Mouse (Mus musculus) forebrain, embryonic 15.5 days (tissue): Measurements from ENCODE around the gene Gm7075. TPM values are rescaled to one million over a fixed set of nuclear protein-coding genes. Genes with fewer than 3 reads are reported as not detected.

Source experiments
- ATAC-seq: fragments of 200-750 bp; cut with Nextera tagmentation; replicated peaks from 2 replicates; pipeline ENCODE4 v1.8.0; 2017; ENCODE audit warnings: mild to moderate bottlenecking, moderate TSS enrichment, moderate library complexity
- H3K27ac ChIP-seq: fragments of 300-500 bp; sonication (generic); replicated peaks from 2 replicates; pipeline ENCODE4 v1.5.1; 2015; ENCODE audit warnings: mild to moderate bottlenecking, inconsistent platforms
- H3K27me3 ChIP-seq: fragments of 300-500 bp; sonication (generic); 2 replicates; pipeline ENCODE4 v1.6.1; 2015; ENCODE audit warnings: inconsistent platforms
- H3K36me3 ChIP-seq: fragments of 300-500 bp; sonication (generic); 2 replicates; pipeline ENCODE4 v1.6.1; 2015; ENCODE audit warnings: mild to moderate bottlenecking, inconsistent platforms
- H3K4me1 ChIP-seq: fragments of 300-500 bp; sonication (generic); 2 replicates; pipeline ENCODE4 v1.6.1; 2015; ENCODE audit warnings: inconsistent platforms
- H3K4me2 ChIP-seq: fragments of 300-500 bp; sonication (generic); replicated peaks from 2 replicates; pipeline ENCODE4 v1.6.1; 2015; ENCODE audit warnings: mild to moderate bottlenecking, inconsistent platforms
- H3K4me3 ChIP-seq: fragments of 300-500 bp; sonication (generic); 2 replicates; pipeline ENCODE4 v1.5.1; 2015; ENCODE audit warnings: mild to moderate bottlenecking, inconsistent platforms
- H3K9ac ChIP-seq: fragments of 300-500 bp; sonication (generic); replicated peaks from 2 replicates; pipeline ENCODE4 v1.6.1; 2015; ENCODE audit warnings: mild to moderate bottlenecking, inconsistent platforms
- H3K9me3 ChIP-seq: fragments of 300-500 bp; sonication (generic); 2 replicates; pipeline ENCODE4 v1.6.1; 2016; ENCODE audit warnings: inconsistent platforms
- WGBS: fragments of 180-500 bp; shearing (Covaris S2); methylation state at CpG from one replicate; pipeline ENCODE4 v1.1.7; 2015; ENCODE audit warnings: mixed read lengths; 5-methylcytosine and 5-hydroxymethylcytosine counted together
- polyA plus RNA-seq: library from polyadenylated mRNA; unstranded; fragments of >200 nt; fragmentation: Nextera tagmentation; extraction: Ambion mirVana; gene quantifications from 2 replicates; pipeline ENCODE4 v1.2.1, GENCODE M21; 2015

The Gm7075 gene
- polyA plus RNA-seq, 1 experiment from 2014 or later = not detected

GRCm38 (mm10) chr10:63381498-63382280, 39.9 kb downstream of the Gm7075 start, which contains the start of gene Sirt1:
TSS of gene Sirt1 (minus strand) at chr10:63381704.
- Histone ChIP-seq H3K4me1 (peaks cover 16% of the 10 kb centered on the region), H3K4me2 (peak within 1 kb of the TSS; percentile 91), H3K27me3 (peaks cover 6% of the 10 kb centered on the region; the same call in 1 of the 2 replicates), H3K4me3 (peak within 1 kb of the TSS; percentile 67), H3K9ac (peak within 1 kb of the TSS; percentile 75), H3K36me3 (no peaks in the 10 kb centered on the region), H3K27ac (peak within 1 kb of the TSS; percentile 70), H3K9me3 (no peaks in the 10 kb centered on the region)
- 5% methylated on average over 24 of the region's 24 CpGs for WGBS
- ATAC-seq = 0 out of 2 replicates have a peak, but pooled peaks have one; percentile 0

- ATAC-seq = no peak
- H3K36me3 ChIP-seq = no peaks in the 10 kb centered on the region
- peaks cover 6% of the 10 kb centered on the region; the same call in 1 of the 2 replicates for H3K27me3 ChIP-seq
- no peak overlapping the region for H3K27ac ChIP-seq
- H3K4me2 ChIP-seq = no peak overlapping the region
- no peaks in the 10 kb centered on the region for H3K9me3 ChIP-seq
- WGBS = 42% methylated on average over 6 of the region's 6 CpGs
- peaks cover 12% of the 10 kb centered on the region for H3K4me1 ChIP-seq
- no peak overlapping the region for H3K4me3 ChIP-seq
- no peak overlapping the region for H3K9ac ChIP-seq
Observed at GRCm38 (mm10) chr10:63378948-63379680, 42.5 kb downstream of the Gm7075 start.

GRCm38 (mm10) chr10:63377468-63377867, 44.1 kb downstream of the Gm7075 start:
- 21% methylated on average over 9 of the region's 9 CpGs for WGBS
- Histone ChIP-seq H3K4me3 (no peak overlapping the region), H3K9me3 (no peaks in the 10 kb centered on the region), H3K4me2 (no peak overlapping the region), H3K27ac (no peak overlapping the region), H3K4me1 (peaks cover 12% of the 10 kb centered on the region), H3K36me3 (no peaks in the 10 kb centered on the region), H3K27me3 (peaks cover 6% of the 10 kb centered on the region; the same call in 1 of the 2 replicates), H3K9ac (no peak overlapping the region)
- ATAC-seq = 0 out of 2 replicates have a peak, but pooled peaks have one; percentile 26

GRCm38 (mm10) chr10:63376303-63376702, 45.3 kb downstream of the Gm7075 start:
- no peak overlapping the region for H3K4me2 ChIP-seq
- H3K9me3 ChIP-seq = no peaks in the 10 kb centered on the region
- ATAC-seq = no peak
- H3K27me3 ChIP-seq = 0 out of 2 replicates have a peak, but pooled peaks cover 3% of the 10 kb centered on the region
- no peak overlapping the region for H3K9ac ChIP-seq
- H3K4me1 ChIP-seq = peaks cover 2% of the 10 kb centered on the region
- WGBS = 89% methylated on average over 5 of the region's 5 CpGs
- H3K36me3 ChIP-seq = no peaks in the 10 kb centered on the region
- H3K4me3 ChIP-seq = no peak overlapping the region
- H3K27ac ChIP-seq = no peak overlapping the region

Other genes with a start within 250 kb of the Gm7075 start
- 0.15 and 0.17 TPM in 2 replicates for gene Mypn, start 217.8 kb downstream of the Gm7075 start, polyA plus RNA-seq
- gene Herc4, start 178.0 kb downstream of the Gm7075 start, polyA plus RNA-seq = 32.8 and 35.4 TPM in 2 replicates
- 4.7 and 5.2 TPM in 2 replicates for gene Sirt1, start 40.1 kb downstream of the Gm7075 start, polyA plus RNA-seq
- gene Dnajc12, start 39.3 kb downstream of the Gm7075 start, polyA plus RNA-seq = 7.2 and 9.0 TPM in 2 replicates
- 0.65 and 1.1 TPM in 2 replicates for gene Ctnna3, start 8.3 kb upstream of the Gm7075 start, polyA plus RNA-seq